In genomic region chr7:131411221-131411940, GRCm38 (mm10) we compare ENCODE assay signal across 8 mouse cellular contexts. TPM values are rescaled to one million over a fixed set of nuclear protein-coding genes. Genes with fewer than 3 reads are reported as not detected.
DNase-seq lines count a peak whose midpoint lies in the region; ATAC-seq and TF ChIP-seq lines count a peak whose summit lies in the region.

No protein-coding gene starts in this region.

- peak overlapping the region; percentile 51 for H3K4me2 ChIP-seq in embryonic facial prominence, embryonic 11.5 days (ENCODE audit: low read depth, low read length)
- peak overlapping the region; percentile 90 for H3K4me2 ChIP-seq in heart, postnatal 0 days (ENCODE audit: low read depth, low read length)
- peak overlapping the region; percentile 64 for H3K4me2 ChIP-seq in midbrain, embryonic 13.5 days (replicated peaks)

- TF ChIP-seq POLR2A in spleen, adult 2 months (IDR thresholded peaks at IDR 0.05; ENCODE audit: low read depth, low read length), result no peak

- no peak for TF ChIP-seq CTCF in spleen, adult 2 months (IDR thresholded peaks at IDR 0.05; ENCODE audit: extremely low read depth, insufficient read depth, insufficient read length, insufficient replicate concordance)
- no peak for TF ChIP-seq CTCF in heart, postnatal 0 days (IDR thresholded peaks at IDR 0.05; ENCODE audit: low read depth)

- H3K27ac ChIP-seq in spleen, adult 2 months (ENCODE audit: insufficient read depth, low read length), result no peak overlapping the region
- H3K27ac ChIP-seq in embryonic facial prominence, embryonic 11.5 days (replicated peaks; ENCODE audit: low read depth, low read length), result no peak overlapping the region
- H3K27ac ChIP-seq in heart, postnatal 0 days (ENCODE audit: low read depth), result peak overlapping the region; percentile 71
- H3K27ac ChIP-seq in midbrain, embryonic 13.5 days, result no peak overlapping the region

- TF ChIP-seq EP300 in heart, postnatal 0 days (IDR thresholded peaks at IDR 0.05; ENCODE audit: low read depth), result no peak

- ATAC-seq in embryonic facial prominence, embryonic 11.5 days (replicated peaks; ENCODE audit: insufficient number of reproducible peaks, low FRiP score, low TSS enrichment, low read depth), result no peak
- no peak for ATAC-seq in heart, postnatal 0 days (ENCODE audit: insufficient read depth, low read depth)
- ATAC-seq in midbrain, embryonic 13.5 days, result no peak

- peak overlapping the region; percentile 9; the same call in 1 of the 2 replicates for H3K4me3 ChIP-seq in spleen, adult 2 months (ENCODE audit: extremely low read depth, insufficient read depth, insufficient read length)
- peak overlapping the region; percentile 88 for H3K4me3 ChIP-seq in embryonic facial prominence, embryonic 11.5 days (ENCODE audit: low read depth, low read length)
- H3K4me3 ChIP-seq in heart, postnatal 0 days (ENCODE audit: low read depth, low read length), result peak overlapping the region; percentile 96
- H3K4me3 ChIP-seq in midbrain, embryonic 13.5 days (replicated peaks), result peak overlapping the region; percentile 99

- H3K4me1 ChIP-seq in spleen, adult 2 months (ENCODE audit: control insufficient read depth, insufficient read depth, insufficient read length), result peaks cover 7% of the 10 kb centered on the region
- no peaks in the 10 kb centered on the region for H3K4me1 ChIP-seq in embryonic facial prominence, embryonic 11.5 days (ENCODE audit: control insufficient read depth, insufficient read depth, low read length)
- peaks cover 14% of the 10 kb centered on the region for H3K4me1 ChIP-seq in heart, postnatal 0 days (ENCODE audit: control insufficient read depth, insufficient read depth)
- H3K4me1 ChIP-seq in midbrain, embryonic 13.5 days (replicated peaks), result peaks cover 41% of the 10 kb centered on the region

- no peaks in the 10 kb centered on the region for H3K27me3 ChIP-seq in spleen, adult 2 months (ENCODE audit: control insufficient read depth, insufficient read depth, low read length)
- H3K27me3 ChIP-seq in embryonic facial prominence, embryonic 11.5 days (ENCODE audit: control insufficient read depth, insufficient read depth, low read length), result no peaks in the 10 kb centered on the region
- no peaks in the 10 kb centered on the region for H3K27me3 ChIP-seq in heart, postnatal 0 days (ENCODE audit: control insufficient read depth, insufficient read depth, low read length)
- H3K27me3 ChIP-seq in midbrain, embryonic 13.5 days, result no peaks in the 10 kb centered on the region

- no peaks in the 10 kb centered on the region for H3K36me3 ChIP-seq in spleen, adult 2 months (ENCODE audit: control insufficient read depth, insufficient read depth, low read length)
- H3K36me3 ChIP-seq in embryonic facial prominence, embryonic 11.5 days (replicated peaks; ENCODE audit: control insufficient read depth, insufficient read depth, low read depth, low read length), result no peaks in the 10 kb centered on the region
- H3K36me3 ChIP-seq in heart, postnatal 0 days (replicated peaks; ENCODE audit: control insufficient read depth, insufficient read depth, low read length), result no peaks in the 10 kb centered on the region
- no peaks in the 10 kb centered on the region for H3K36me3 ChIP-seq in midbrain, embryonic 13.5 days

- no peak for DNase-seq in spleen, adult 2 months (ENCODE audit: low read depth in 1 of 2, low spot score in 2 of 2)
- DNase-seq in spleen, postnatal 4 days (ENCODE audit: low spot score in 2 of 2), result no peak
- DNase-seq in embryonic facial prominence, embryonic 11.5 days (ENCODE audit: low spot score), result no peak
- peak; percentile 27 for DNase-seq in heart, postnatal 0 days (ENCODE audit: low spot score)
- DNase-seq in kidney, postnatal 4 days, result peak; percentile 5 to 43
- DNase-seq in left cerebral cortex, adult 18-20 months (ENCODE audit: low spot score in 2 of 2), result no peak
- DNase-seq in c-Kit-positive CD71-positive TER-119-positive erythroid progenitor cells, embryonic 14.5 days (ENCODE audit: low spot score), result no peak

- H3K9ac ChIP-seq in embryonic facial prominence, embryonic 11.5 days (replicated peaks; ENCODE audit: low read length), result peak overlapping the region; percentile 2; the same call in 1 of the 2 replicates
- H3K9ac ChIP-seq in heart, postnatal 0 days (replicated peaks; ENCODE audit: low read depth, low read length), result peak overlapping the region; percentile 98
- H3K9ac ChIP-seq in midbrain, embryonic 13.5 days (replicated peaks), result peak overlapping the region; percentile 86

- H3K9me3 ChIP-seq in embryonic facial prominence, embryonic 11.5 days (replicated peaks; ENCODE audit: control insufficient read depth, low read length), result no peaks in the 10 kb centered on the region
- no peaks in the 10 kb centered on the region for H3K9me3 ChIP-seq in heart, postnatal 0 days (replicated peaks; ENCODE audit: control insufficient read depth, low read length)
- H3K9me3 ChIP-seq in midbrain, embryonic 13.5 days, result no peaks in the 10 kb centered on the region

- 50% methylated on average over 10 of the region's 10 CpGs for WGBS in spleen, adult 2 months
- WGBS in embryonic facial prominence, embryonic 11.5 days, result 61% methylated on average over 10 of the region's 10 CpGs
- WGBS in heart, postnatal 0 days, result 33% methylated on average over 10 of the region's 10 CpGs
- WGBS in midbrain, embryonic 13.5 days, result 70% methylated on average over 10 of the region's 10 CpGs

RNA-seq across cellular contexts. Expression of gene Acadsb, which starts 1.0 kb away (rescaled TPM):
- 2.2 and 2.3 TPM in 2 replicates for polyA plus RNA-seq in spleen, adult 2 months (2012; rRNA removed)
- 104 and 113 TPM in 2 replicates for polyA plus RNA-seq in embryonic facial prominence, embryonic 11.5 days (2014; fragmentation: Nextera tagmentation; extraction: Ambion mirVana)
- 32.5 and 36.8 TPM in 2 replicates for total RNA-seq in heart, postnatal 0 days (2014; rRNA removed; ENCODE audit: low replicate concordance)
- polyA plus RNA-seq in heart, postnatal 0 days (2015; fragmentation: Nextera tagmentation; extraction: Ambion mirVana), result 81.1 and 83.9 TPM in 2 replicates
- polyA plus RNA-seq in midbrain, embryonic 13.5 days (2015; fragmentation: Nextera tagmentation; extraction: Ambion mirVana), result 100 and 102 TPM in 2 replicates
- total RNA-seq in left cerebral cortex, adult 18-20 months (2021), result 10 to 100 TPM; 93.3 to 99.4 TPM

RNA-seq across cellular contexts. Expression of gene Ikzf5, which starts 1.1 kb away (rescaled TPM):
- polyA plus RNA-seq in spleen, adult 2 months (2012; rRNA removed), result 7.2 and 9.8 TPM in 2 replicates
- polyA plus RNA-seq in embryonic facial prominence, embryonic 11.5 days (2014; fragmentation: Nextera tagmentation; extraction: Ambion mirVana), result 25.2 and 32.2 TPM in 2 replicates
- total RNA-seq in heart, postnatal 0 days (2014; rRNA removed; ENCODE audit: low replicate concordance), result 9.5 and 12.2 TPM in 2 replicates
- polyA plus RNA-seq in heart, postnatal 0 days (2015; fragmentation: Nextera tagmentation; extraction: Ambion mirVana), result 7.2 and 7.3 TPM in 2 replicates
- 14.1 and 16.4 TPM in 2 replicates for polyA plus RNA-seq in midbrain, embryonic 13.5 days (2015; fragmentation: Nextera tagmentation; extraction: Ambion mirVana)
- 10 to 100 TPM; 43.5 to 49.9 TPM for total RNA-seq in left cerebral cortex, adult 18-20 months (2021)

RNA-seq across cellular contexts. Expression of gene Pstk, which starts 40.4 kb away (rescaled TPM):
- polyA plus RNA-seq in spleen, adult 2 months (2012; rRNA removed), result 23.9 and 29.4 TPM in 2 replicates
- 66.6 and 70.0 TPM in 2 replicates for polyA plus RNA-seq in embryonic facial prominence, embryonic 11.5 days (2014; fragmentation: Nextera tagmentation; extraction: Ambion mirVana)
- total RNA-seq in heart, postnatal 0 days (2014; rRNA removed; ENCODE audit: low replicate concordance), result 75.0 and 82.2 TPM in 2 replicates
- polyA plus RNA-seq in heart, postnatal 0 days (2015; fragmentation: Nextera tagmentation; extraction: Ambion mirVana), result 124 and 126 TPM in 2 replicates
- polyA plus RNA-seq in midbrain, embryonic 13.5 days (2015; fragmentation: Nextera tagmentation; extraction: Ambion mirVana), result 45.9 and 54.3 TPM in 2 replicates
- 10 to 100 TPM; 45.6 to 57.6 TPM for total RNA-seq in left cerebral cortex, adult 18-20 months (2021)

RNA-seq across cellular contexts. Expression of gene 2310057M21Rik, which starts 48.8 kb away (rescaled TPM):
- 3.5 and 4.1 TPM in 2 replicates for polyA plus RNA-seq in spleen, adult 2 months (2012; rRNA removed)
- polyA plus RNA-seq in embryonic facial prominence, embryonic 11.5 days (2014; fragmentation: Nextera tagmentation; extraction: Ambion mirVana), result 23.9 and 24.2 TPM in 2 replicates
- 4.2 and 6.3 TPM in 2 replicates for total RNA-seq in heart, postnatal 0 days (2014; rRNA removed; ENCODE audit: low replicate concordance)
- polyA plus RNA-seq in heart, postnatal 0 days (2015; fragmentation: Nextera tagmentation; extraction: Ambion mirVana), result 13.6 and 15.0 TPM in 2 replicates
- 21.2 and 23.3 TPM in 2 replicates for polyA plus RNA-seq in midbrain, embryonic 13.5 days (2015; fragmentation: Nextera tagmentation; extraction: Ambion mirVana)
- total RNA-seq in left cerebral cortex, adult 18-20 months (2021), result 10 to 100 TPM; 29.0 to 29.1 TPM

Comparison
In these comparisons a context has a peak if more than half of its experiments do, and no peak if none do; other contexts are left out.
1. DNase-seq: peak in heart, postnatal 0 days (single experiment) and kidney, postnatal 4 days (2 of 2); none in spleen, adult 2 months (0 of 2), spleen, postnatal 4 days (0 of 2), embryonic facial prominence, embryonic 11.5 days (single experiment), left cerebral cortex, adult 18-20 months (0 of 2) and c-Kit-positive CD71-positive TER-119-positive erythroid progenitor cells, embryonic 14.5 days (single experiment).
2. H3K4me3 ChIP-seq: peak in every context shown above with its lines; median percentile 99 in midbrain, embryonic 13.5 days; 96 in heart, postnatal 0 days; 88 in embryonic facial prominence, embryonic 11.5 days; 9 in spleen, adult 2 months.
3. H3K9ac ChIP-seq: peak in every context shown above with its lines; median percentile 98 in heart, postnatal 0 days; 86 in midbrain, embryonic 13.5 days; 2 in embryonic facial prominence, embryonic 11.5 days.
4. RNA of gene Acadsb, which starts 1.0 kb away (polyA plus RNA-seq): 104 to 113 TPM in embryonic facial prominence, embryonic 11.5 days, 100 to 102 TPM in midbrain, embryonic 13.5 days and 81.1 to 83.9 TPM in heart, postnatal 0 days; 2.2 to 2.3 TPM in spleen, adult 2 months; every median in the first group is over 10 times any median in the second.
5. Peak in every context shown above with its lines, with median percentiles within 50 percentile points of each other: H3K4me2 ChIP-seq.